Mouse (Mus musculus) olfactory bulb, adult 2 months (tissue): ENCODE measurements around the gene Ubl3.

Experiments used
- CTCF ChIP-seq: fragments of 200-500 bp; IDR thresholded peaks from 2 replicates; pipeline ENCODE4 v1.5.1; 2012; ENCODE audit warnings: low read depth, mild to moderate bottlenecking, low read length, moderate library complexity; ENCODE audit not compliant: insufficient read depth
- POLR2A ChIP-seq: fragments of 200-500 bp; IDR thresholded peaks from 2 replicates; pipeline ENCODE4 v1.6.1; 2012; ENCODE audit warnings: mild to moderate bottlenecking, low read depth, low read length, moderate library complexity; ENCODE audit not compliant: insufficient read depth

DNA sequence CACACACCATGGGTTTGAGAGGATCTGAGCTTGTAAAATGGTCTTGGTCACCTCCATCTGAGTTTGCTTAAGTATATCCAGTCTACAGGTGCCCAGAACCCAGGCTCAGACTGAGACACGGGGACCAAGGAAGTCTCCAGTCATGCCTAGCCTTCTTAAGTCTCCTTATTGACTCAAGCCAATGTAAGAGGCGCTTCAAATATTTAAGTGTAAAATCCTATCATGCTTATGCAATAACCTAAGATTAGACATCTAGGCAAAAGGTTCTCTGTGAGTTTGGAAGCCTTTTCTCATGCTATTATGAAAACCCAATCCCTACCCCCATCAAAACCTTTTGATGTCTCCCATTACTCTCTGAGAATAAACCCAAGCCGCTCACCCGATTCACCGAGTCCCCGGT, 5.9 kb upstream of the Ubl3 start:
- TF ChIP-seq POLR2A (no peak), CTCF (no peak)
